8 mouse cellular contexts compared by ENCODE assay signal in the genomic region with DNA sequence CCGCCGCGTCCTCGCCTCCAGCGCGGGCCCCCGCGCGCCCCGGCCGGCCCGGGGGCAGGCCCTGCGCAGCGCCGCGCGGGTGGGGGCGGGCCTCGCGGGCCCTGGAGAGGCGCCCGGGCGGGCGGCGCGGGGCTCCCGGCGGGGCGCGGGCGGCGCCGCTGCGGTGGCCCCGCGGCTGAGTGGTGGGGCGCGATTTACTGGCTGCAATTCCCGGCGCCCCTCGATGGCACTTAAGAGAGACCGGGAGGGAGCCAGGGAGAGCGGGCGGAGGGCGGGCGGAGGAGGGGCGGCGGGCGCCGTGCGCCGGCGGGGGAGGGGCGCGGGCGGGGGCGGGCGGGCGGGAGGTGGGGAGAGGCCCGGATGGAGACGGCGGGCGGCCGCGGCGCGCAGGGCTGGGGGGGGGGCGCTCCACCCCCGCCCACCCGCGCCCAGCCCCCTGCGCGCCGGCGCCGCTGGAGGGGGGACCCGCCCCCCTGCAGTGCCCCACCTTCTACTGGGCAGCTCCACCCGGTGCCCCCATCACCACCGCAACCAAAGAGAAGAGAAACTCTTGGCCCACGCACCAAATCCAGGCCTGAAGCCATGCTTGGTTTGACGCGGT. TPM values are rescaled to one million over a fixed set of nuclear protein-coding genes. Genes with fewer than 3 reads are reported as not detected.
A peak's percentile ranks its signal among the peaks of the same experiment; 100 is the strongest.
DNase-seq lines count a peak whose midpoint lies in the region; ATAC-seq and TF ChIP-seq lines count a peak whose summit lies in the region.

No protein-coding gene starts in this region.

- H3K9me3 ChIP-seq in embryonic facial prominence, embryonic 10.5 days: no peaks in the 10 kb centered on the region
- H3K9me3 ChIP-seq in hindbrain, embryonic 10.5 days: no peaks in the 10 kb centered on the region
- H3K9me3 ChIP-seq in midbrain, embryonic 11.5 days (ENCODE audit: control insufficient read depth, low read length): no peaks in the 10 kb centered on the region

- intact Hi-C loops in left cerebral cortex, postnatal 25 days (cut with DNase I): no loop called here

- peak overlapping the region; percentile 34; the same call in 1 of the 2 replicates for H3K4me3 ChIP-seq in layer of hippocampus, adult 2 months
- H3K4me3 ChIP-seq in embryonic facial prominence, embryonic 10.5 days: peak overlapping the region; percentile 69
- H3K4me3 ChIP-seq in hindbrain, embryonic 10.5 days: peak overlapping the region; percentile 54
- peak overlapping the region; percentile 51 for H3K4me3 ChIP-seq in midbrain, embryonic 11.5 days (ENCODE audit: low read depth, low read length)

- peaks cover 67% of the 10 kb centered on the region for H3K4me1 ChIP-seq in embryonic facial prominence, embryonic 10.5 days
- peaks cover 69% of the 10 kb centered on the region for H3K4me1 ChIP-seq in hindbrain, embryonic 10.5 days (replicated peaks)
- peaks cover 52% of the 10 kb centered on the region for H3K4me1 ChIP-seq in midbrain, embryonic 11.5 days (ENCODE audit: control insufficient read depth, insufficient read depth, low read length)

- 14% methylated on average over 58 of the region's 82 CpGs for WGBS in embryonic facial prominence, embryonic 10.5 days
- WGBS in hindbrain, embryonic 10.5 days: 7% methylated on average over 64 of the region's 82 CpGs
- WGBS in midbrain, embryonic 11.5 days: 1% methylated on average over 23 of the region's 82 CpGs

- ATAC-seq in midbrain, embryonic 11.5 days (ENCODE audit: low FRiP score): no peak; the same call in 1 of the 2 replicates

- no peak for DNase-seq in layer of hippocampus, adult 2 months (ENCODE audit: low spot score in 2 of 2)
- no peak for DNase-seq in layer of hippocampus, adult 11-12 months (ENCODE audit: low spot score)
- DNase-seq in embryonic facial prominence, embryonic 10.5 days (ENCODE audit: low spot score): peak; percentile 71
- DNase-seq in hindbrain, embryonic 10.5 days (ENCODE audit: low spot score): no peak
- no peak for DNase-seq in midbrain, embryonic 11.5 days (ENCODE audit: low spot score, missing footprints)
- no peak for DNase-seq in urinary bladder, adult 2 months (ENCODE audit: low spot score)
- DNase-seq in urinary bladder, postnatal 25 days (ENCODE audit: low spot score): no peak
- DNase-seq in left cerebral cortex, postnatal 25 days (ENCODE audit: low spot score in 2 of 2): no peak

- H3K9ac ChIP-seq in midbrain, embryonic 11.5 days (ENCODE audit: low read length): peak overlapping the region; percentile 71; the same call in 1 of the 2 replicates

- TF ChIP-seq CTCF in layer of hippocampus, adult 2 months (conservative IDR thresholded peaks at IDR 0.05): no peak

- peaks cover 92% of the 10 kb centered on the region for H3K27me3 ChIP-seq in embryonic facial prominence, embryonic 10.5 days (replicated peaks; ENCODE audit: low read depth, poor library complexity, severe bottlenecking)
- H3K27me3 ChIP-seq in hindbrain, embryonic 10.5 days (ENCODE audit: insufficient read depth, poor library complexity, severe bottlenecking): peaks cover 97% of the 10 kb centered on the region
- H3K27me3 ChIP-seq in midbrain, embryonic 11.5 days (ENCODE audit: control insufficient read depth, insufficient read depth, low read length): peaks cover 50% of the 10 kb centered on the region

- no peaks in the 10 kb centered on the region for H3K36me3 ChIP-seq in embryonic facial prominence, embryonic 10.5 days (replicated peaks)
- no peaks in the 10 kb centered on the region for H3K36me3 ChIP-seq in hindbrain, embryonic 10.5 days
- no peaks in the 10 kb centered on the region for H3K36me3 ChIP-seq in midbrain, embryonic 11.5 days (ENCODE audit: control insufficient read depth, insufficient read depth, low read length)

- H3K27ac ChIP-seq in layer of hippocampus, adult 2 months: peak overlapping the region; percentile 83
- H3K27ac ChIP-seq in embryonic facial prominence, embryonic 10.5 days (replicated peaks): peak overlapping the region; percentile 84
- peak overlapping the region; percentile 77 for H3K27ac ChIP-seq in hindbrain, embryonic 10.5 days
- no peak overlapping the region for H3K27ac ChIP-seq in midbrain, embryonic 11.5 days (ENCODE audit: low read depth, low read length)

- H3K4me2 ChIP-seq in midbrain, embryonic 11.5 days: peak overlapping the region; percentile 75

RNA-seq across cellular contexts. Expression of a gene that starts 24.0 kb away (rescaled TPM):
- 100 to 1,000 TPM; 219 to 230 TPM for total RNA-seq in layer of hippocampus, adult 2 months (2021)
- 8.4 and 8.5 TPM in 2 replicates for polyA plus RNA-seq in embryonic facial prominence, embryonic 10.5 days (2016; fragmentation: Nextera tagmentation; extraction: Ambion mirVana)
- polyA plus RNA-seq in hindbrain, embryonic 10.5 days (2016; fragmentation: Nextera tagmentation; extraction: Ambion mirVana): 6.7 and 6.9 TPM in 2 replicates
- 12.3 and 13.5 TPM in 2 replicates for polyA plus RNA-seq in midbrain, embryonic 11.5 days (2014; fragmentation: Nextera tagmentation; extraction: Ambion mirVana)
- polyA plus RNA-seq in urinary bladder, adult 2 months (2012; rRNA removed): 15.0 and 21.0 TPM in 2 replicates
- 100 to 1,000 TPM; 181 to 193 TPM for total RNA-seq in left cerebral cortex, postnatal 25 days (2021)
